Mouse (Mus musculus): ENCODE data around the gene Lrrc61.
A peak's percentile ranks its signal among the peaks of the same experiment; 100 is the strongest.

Lrrc61 gene

GRCm38 (mm10) chr6:48593158-48594042, 38.8 kb downstream of the Lrrc61 start, which contains the start of the genes Repin1 and Gm44965:
TSS of gene Repin1 (plus strand) at chr6:48593883.
TSS of gene Gm44965 (plus strand) at chr6:48593941.
- no peak for DNase-seq (ENCODE audit: low read depth)

- DNase-seq (ENCODE audit: low read depth) = no peak
Observed at GRCm38 (mm10) chr6:48594043-48594738, 39.6 kb downstream of the Lrrc61 start.

GRCm38 (mm10) chr6:48595278-48595677, 40.7 kb downstream of the Lrrc61 start:
- DNase-seq (ENCODE audit: low read depth) = no peak

GRCm38 (mm10) chr6:48596545-48597232, 42.1 kb downstream of the Lrrc61 start:
- no peak for DNase-seq (ENCODE audit: low read depth)

- DNase-seq (ENCODE audit: low read depth) = no peak
Observed at GRCm38 (mm10) chr6:48597233-48597625, 42.6 kb downstream of the Lrrc61 start.

GRCm38 (mm10) chr6:48600594-48600993, 46.0 kb downstream of the Lrrc61 start:
- no peak for DNase-seq (ENCODE audit: low read depth)

GRCm38 (mm10) chr6:48601271-48602079, 46.9 kb downstream of the Lrrc61 start, which contains the start of gene Zfp775:
TSS of gene Zfp775 (plus strand) at chr6:48602063.
- peak; percentile 78 for DNase-seq (ENCODE audit: low read depth)

GRCm38 (mm10) chr6:48602080-48602741, 47.6 kb downstream of the Lrrc61 start:
- DNase-seq (ENCODE audit: low read depth) = no peak

GRCm38 (mm10) chr6:48608124-48608523, 53.5 kb downstream of the Lrrc61 start:
- DNase-seq (ENCODE audit: low read depth) = no peak

GRCm38 (mm10) chr6:48609512-48609911, 54.9 kb downstream of the Lrrc61 start:
- no peak for DNase-seq (ENCODE audit: low read depth)

GRCm38 (mm10) chr6:48610657-48611056, 56.1 kb downstream of the Lrrc61 start:
- no peak for DNase-seq (ENCODE audit: low read depth)

GRCm38 (mm10) chr6:48613464-48613863, 58.9 kb downstream of the Lrrc61 start:
- DNase-seq (ENCODE audit: low read depth) = no peak

GRCm38 (mm10) chr6:48614756-48615155, 60.2 kb downstream of the Lrrc61 start:
- no peak for DNase-seq (ENCODE audit: low read depth)

GRCm38 (mm10) chr6:48620031-48620430, 65.4 kb downstream of the Lrrc61 start:
- DNase-seq (ENCODE audit: low read depth) = no peak
